Mouse (Mus musculus): ENCODE data around the gene Zdhhc6. TPM values are rescaled to one million over a fixed set of nuclear protein-coding genes. Genes with fewer than 3 reads are reported as not detected.
A peak's percentile ranks its signal among the peaks of the same experiment; 100 is the strongest.

Zdhhc6 gene
- polyA plus RNA-seq, 1 experiment from 2014 or later, result 39.8 TPM

DNA sequence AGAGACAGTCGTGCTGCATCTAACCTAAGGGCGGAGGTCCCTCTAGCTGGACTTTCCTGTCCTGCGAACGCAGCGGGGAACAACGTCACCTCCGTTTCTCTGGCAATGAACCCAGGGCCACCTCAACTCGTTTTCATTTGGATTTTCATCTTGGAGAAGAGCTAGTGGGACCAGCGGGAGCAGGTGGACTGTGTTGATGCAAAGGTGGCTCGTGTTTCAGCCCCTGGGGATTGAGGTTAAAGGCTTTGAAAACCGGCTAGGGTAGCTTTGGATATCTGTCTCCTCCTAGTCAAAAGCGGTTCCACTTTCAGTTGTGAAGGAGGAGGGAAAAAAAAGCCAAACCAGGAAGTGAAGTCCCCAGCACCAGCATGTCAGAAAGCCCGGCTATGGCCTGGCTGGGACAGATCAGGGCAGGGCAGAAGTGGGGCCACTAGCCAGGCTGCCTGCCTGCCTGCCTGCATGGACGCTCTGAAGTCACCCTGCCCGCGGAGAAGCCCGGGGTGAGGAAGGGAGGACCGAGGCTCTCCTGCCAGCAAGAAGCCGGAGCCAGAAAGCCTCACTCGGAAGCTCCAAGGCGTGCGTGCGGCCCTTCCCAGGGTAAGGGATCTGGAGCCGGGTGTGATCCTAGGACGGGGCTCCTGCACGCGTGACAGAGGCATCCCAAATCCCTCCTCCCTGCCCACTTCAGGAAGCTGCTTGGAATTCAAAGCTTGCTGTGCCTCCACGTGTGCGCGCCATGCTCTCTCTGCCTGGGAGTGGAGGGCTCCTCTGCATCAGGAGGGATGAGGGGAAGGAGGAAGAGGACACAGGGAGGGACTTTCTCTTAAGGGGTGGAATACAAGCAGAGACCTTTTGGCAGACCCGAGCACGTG, 62.0 kb downstream of the Zdhhc6 start:
- H3K9ac ChIP-seq (ENCODE audit: low read depth, low read length), result peak overlapping the region; percentile 78
- peak; percentile 30; the same call in 1 of the 2 replicates for ATAC-seq
- no peak; the same call in 1 of the 2 replicates for TF ChIP-seq CTCF (IDR thresholded peaks at IDR 0.05; ENCODE audit: low read depth)
- peak overlapping the region; percentile 95 for H3K27ac ChIP-seq (ENCODE audit: low read depth, low read length)
- H3K27me3 ChIP-seq (replicated peaks; ENCODE audit: control insufficient read depth, insufficient read depth, low read length), result no peaks in the 10 kb centered on the region
- peak overlapping the region; percentile 75 for H3K4me2 ChIP-seq (replicated peaks; ENCODE audit: low read depth)
- WGBS, result under 1% methylated on average over 32 of the region's 32 CpGs
- H3K9me3 ChIP-seq (ENCODE audit: control insufficient read depth), result no peaks in the 10 kb centered on the region
- no peaks in the 10 kb centered on the region; the same call in 1 of the 2 replicates for H3K36me3 ChIP-seq (ENCODE audit: control insufficient read depth, insufficient read depth)
- H3K4me3 ChIP-seq (ENCODE audit: low read depth, low read length), result peak overlapping the region; percentile 74
- H3K4me1 ChIP-seq (replicated peaks; ENCODE audit: control insufficient read depth, insufficient read depth, low read length), result peaks cover 7% of the 10 kb centered on the region

DNA sequence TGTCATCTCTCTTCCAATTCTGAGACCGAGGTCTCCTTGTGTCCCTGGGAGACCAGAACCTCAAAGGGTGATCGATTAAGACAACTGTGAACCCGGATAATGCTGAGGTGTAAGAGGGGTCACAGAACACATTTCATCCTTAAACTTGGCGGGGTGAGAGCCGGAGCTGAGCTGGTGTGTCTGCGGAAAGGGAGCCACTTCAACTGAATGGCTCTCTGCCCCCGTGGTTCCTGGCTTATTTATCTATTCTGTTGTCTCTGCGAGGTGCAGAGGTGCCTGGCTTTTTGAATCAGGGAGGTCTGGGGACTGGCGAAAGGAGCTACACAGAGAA, 62.6 kb downstream of the Zdhhc6 start:
- ATAC-seq, result no peak

DNA sequence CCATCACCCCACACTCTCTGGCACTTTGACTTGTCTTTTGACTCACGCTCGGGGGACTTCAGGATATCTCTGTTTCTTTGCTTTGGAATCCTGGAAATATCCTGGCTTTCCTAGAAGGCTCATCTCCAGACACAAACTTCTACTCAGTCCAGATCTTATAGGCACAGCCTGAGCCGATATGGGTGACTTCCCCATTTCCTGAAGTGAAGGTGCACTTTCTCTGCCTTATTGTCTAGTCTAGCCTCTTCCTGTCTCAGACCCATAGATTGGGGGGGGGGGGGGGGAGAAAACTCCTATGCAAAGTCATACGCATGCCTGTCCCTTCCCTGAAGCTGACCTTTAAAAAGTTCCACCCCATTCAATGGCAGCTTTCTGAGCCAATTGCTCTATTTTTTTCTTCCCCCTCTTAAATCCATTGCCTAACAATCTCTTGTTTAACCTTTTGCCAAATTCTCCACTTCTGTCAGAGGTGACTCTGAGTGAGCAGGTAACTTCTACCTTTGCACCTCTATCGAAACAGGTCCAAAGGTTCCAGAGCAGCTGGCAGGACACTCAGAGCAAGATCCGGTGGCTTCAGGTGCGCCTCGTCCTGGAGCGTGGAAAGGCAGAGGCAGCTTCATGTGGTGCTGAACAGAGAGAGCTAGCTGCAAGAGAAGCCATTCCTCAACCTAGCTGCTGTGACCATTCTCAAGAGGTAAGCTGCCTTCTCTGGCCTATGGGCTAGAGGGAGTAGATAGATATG, 64.3 kb downstream of the Zdhhc6 start, which contains the start of gene Acsl5:
Gene Acsl5, plus strand, starts transcription at position 556 of the 742 bp plus-strand sequence.
- peak within 1 kb of the TSS; percentile 74 for H3K4me3 ChIP-seq (ENCODE audit: low read depth, low read length)
- no peaks in the 10 kb centered on the region for H3K9me3 ChIP-seq (ENCODE audit: control insufficient read depth)
- peak within 1 kb of the TSS; percentile 51 for H3K4me2 ChIP-seq (replicated peaks; ENCODE audit: low read depth)
- ATAC-seq, result no peak
- H3K4me1 ChIP-seq (replicated peaks; ENCODE audit: control insufficient read depth, insufficient read depth, low read length), result peaks cover 7% of the 10 kb centered on the region
- no peaks in the 10 kb centered on the region for H3K36me3 ChIP-seq (ENCODE audit: control insufficient read depth, insufficient read depth)
- 66% methylated on average over 9 of the region's 9 CpGs for WGBS
- peak within 1 kb of the TSS; percentile 95 for H3K27ac ChIP-seq (ENCODE audit: low read depth, low read length)
- H3K27me3 ChIP-seq (replicated peaks; ENCODE audit: control insufficient read depth, insufficient read depth, low read length), result no peaks in the 10 kb centered on the region
- H3K9ac ChIP-seq (ENCODE audit: low read depth, low read length), result peak within 1 kb of the TSS; percentile 78
- TF ChIP-seq CTCF (IDR thresholded peaks at IDR 0.05; ENCODE audit: low read depth), result no peak

More for the DNA sequence above, 62.6 kb downstream of the Zdhhc6 start:
- H3K4me3 ChIP-seq (ENCODE audit: low read depth, low read length), result peak overlapping the region; percentile 74
- no peaks in the 10 kb centered on the region for H3K9me3 ChIP-seq (ENCODE audit: control insufficient read depth)
- WGBS, result under 1% methylated on average over 9 of the region's 9 CpGs
- TF ChIP-seq CTCF (IDR thresholded peaks at IDR 0.05; ENCODE audit: low read depth), result 0 out of 2 replicates have a peak, but pooled peaks have one; percentile 14
- peak overlapping the region; percentile 78 for H3K9ac ChIP-seq (ENCODE audit: low read depth, low read length)
- H3K27me3 ChIP-seq (replicated peaks; ENCODE audit: control insufficient read depth, insufficient read depth, low read length), result no peaks in the 10 kb centered on the region
- H3K4me1 ChIP-seq (replicated peaks; ENCODE audit: control insufficient read depth, insufficient read depth, low read length), result peaks cover 7% of the 10 kb centered on the region
- peak overlapping the region; percentile 95 for H3K27ac ChIP-seq (ENCODE audit: low read depth, low read length)
- no peaks in the 10 kb centered on the region; the same call in 1 of the 2 replicates for H3K36me3 ChIP-seq (ENCODE audit: control insufficient read depth, insufficient read depth)
- peak overlapping the region; percentile 75 for H3K4me2 ChIP-seq (replicated peaks; ENCODE audit: low read depth)

DNA sequence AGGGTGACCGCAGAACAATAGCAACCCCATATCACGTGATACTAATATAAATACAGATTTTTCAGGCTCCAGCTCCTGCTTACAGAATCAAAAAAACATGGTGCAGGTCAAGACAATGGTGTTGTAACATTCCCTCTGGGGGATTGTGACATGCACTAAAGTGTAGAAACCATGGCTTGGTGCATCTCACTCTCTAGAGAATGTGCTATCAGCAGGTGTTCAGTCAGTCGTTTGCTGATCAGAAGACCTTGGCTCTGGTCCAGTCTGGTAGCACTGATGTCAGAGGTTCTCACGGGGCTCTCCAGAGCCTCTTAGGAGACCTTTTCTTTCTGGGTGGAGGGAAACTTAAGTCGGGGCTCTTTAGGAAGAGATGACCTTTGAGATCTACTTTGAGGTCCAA, 65.4 kb downstream of the Zdhhc6 start:
- H3K27me3 ChIP-seq (replicated peaks; ENCODE audit: control insufficient read depth, insufficient read depth, low read length), result no peaks in the 10 kb centered on the region
- H3K4me3 ChIP-seq (ENCODE audit: low read depth, low read length), result no peak overlapping the region
- H3K4me1 ChIP-seq (replicated peaks; ENCODE audit: control insufficient read depth, insufficient read depth, low read length), result peaks cover 7% of the 10 kb centered on the region
- H3K9ac ChIP-seq (ENCODE audit: low read depth, low read length), result no peak overlapping the region
- WGBS, result 61% methylated on average over 5 of the region's 5 CpGs
- no peak for ATAC-seq
- H3K9me3 ChIP-seq (ENCODE audit: control insufficient read depth), result no peaks in the 10 kb centered on the region
- H3K36me3 ChIP-seq (ENCODE audit: control insufficient read depth, insufficient read depth), result no peaks in the 10 kb centered on the region
- H3K27ac ChIP-seq (ENCODE audit: low read depth, low read length), result peak overlapping the region; percentile 95
- TF ChIP-seq CTCF (IDR thresholded peaks at IDR 0.05; ENCODE audit: low read depth), result no peak
- no peak overlapping the region for H3K4me2 ChIP-seq (replicated peaks; ENCODE audit: low read depth)

DNA sequence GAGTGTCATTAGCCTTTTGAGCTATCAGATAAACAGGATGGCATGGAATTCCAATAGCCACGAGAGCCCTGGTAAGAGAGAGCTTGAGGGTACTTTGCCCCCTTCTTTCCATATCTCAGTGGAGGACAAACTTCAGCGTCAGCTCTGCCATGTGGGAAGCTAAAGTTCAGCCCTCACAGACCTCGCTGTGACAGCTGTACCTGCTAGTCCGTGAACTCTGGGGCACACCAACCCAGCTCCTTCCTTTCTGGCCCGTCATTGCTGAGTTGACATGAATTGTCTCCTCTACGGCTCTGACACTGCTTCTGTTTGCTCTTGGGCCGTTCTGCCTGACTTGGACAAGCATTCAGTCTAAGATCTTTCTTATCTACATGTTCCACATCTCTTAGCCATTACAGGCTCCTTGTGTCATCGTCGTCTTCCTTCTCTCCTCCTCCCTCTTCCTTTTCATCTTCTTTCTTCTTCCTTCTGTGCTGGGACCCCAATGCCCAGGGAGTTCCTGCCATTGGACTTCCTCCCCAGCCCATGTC, 67.8 kb downstream of the Zdhhc6 start:
- 0 out of 2 replicates have a peak overlapping the region, but pooled peaks have one; percentile 17 for H3K4me2 ChIP-seq (replicated peaks; ENCODE audit: low read depth)
- peak; percentile 86 for ATAC-seq
- H3K4me3 ChIP-seq (ENCODE audit: low read depth, low read length), result no peak overlapping the region
- H3K27ac ChIP-seq (ENCODE audit: low read depth, low read length), result peak overlapping the region; percentile 95
- H3K36me3 ChIP-seq (ENCODE audit: control insufficient read depth, insufficient read depth), result no peaks in the 10 kb centered on the region
- peaks cover 7% of the 10 kb centered on the region for H3K4me1 ChIP-seq (replicated peaks; ENCODE audit: control insufficient read depth, insufficient read depth, low read length)
- TF ChIP-seq CTCF (IDR thresholded peaks at IDR 0.05; ENCODE audit: low read depth), result no peak
- WGBS, result 28% methylated on average over 9 of the region's 9 CpGs
- H3K9ac ChIP-seq (ENCODE audit: low read depth, low read length), result no peak overlapping the region
- H3K9me3 ChIP-seq (ENCODE audit: control insufficient read depth), result no peaks in the 10 kb centered on the region
- H3K27me3 ChIP-seq (replicated peaks; ENCODE audit: control insufficient read depth, insufficient read depth, low read length), result no peaks in the 10 kb centered on the region

DNA sequence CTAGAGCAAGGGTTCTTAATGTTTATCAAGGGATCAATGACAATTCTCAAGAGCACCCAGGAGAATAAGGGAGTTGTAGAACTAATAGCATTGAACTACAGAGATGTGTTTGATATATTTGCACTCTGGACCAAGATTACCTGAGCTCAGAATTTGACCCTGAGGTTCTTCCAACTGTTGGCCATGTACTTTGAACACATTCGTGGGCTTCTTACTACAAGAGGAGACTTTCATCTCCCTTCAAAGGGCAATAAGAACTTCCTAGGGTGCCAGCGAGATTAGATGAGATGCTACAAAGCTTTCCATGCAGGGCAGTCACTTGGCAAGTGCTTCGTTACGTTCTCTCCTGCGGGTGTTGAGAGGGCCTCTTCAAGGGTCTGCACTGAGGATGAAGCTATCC, 68.3 kb downstream of the Zdhhc6 start:
- Histone ChIP-seq H3K4me3 (ENCODE audit: low read depth, low read length) (no peak overlapping the region), H3K9me3 (ENCODE audit: control insufficient read depth) (no peaks in the 10 kb centered on the region), H3K36me3 (ENCODE audit: control insufficient read depth, insufficient read depth) (no peaks in the 10 kb centered on the region), H3K4me1 (replicated peaks; ENCODE audit: control insufficient read depth, insufficient read depth, low read length) (peaks cover 7% of the 10 kb centered on the region), H3K9ac (ENCODE audit: low read depth, low read length) (no peak overlapping the region), H3K27me3 (replicated peaks; ENCODE audit: control insufficient read depth, insufficient read depth, low read length) (no peaks in the 10 kb centered on the region), H3K27ac (ENCODE audit: low read depth, low read length) (peak overlapping the region; percentile 95), H3K4me2 (replicated peaks; ENCODE audit: low read depth) (0 out of 2 replicates have a peak overlapping the region, but pooled peaks have one; percentile 17)
- peak; percentile 70 for ATAC-seq
- TF ChIP-seq CTCF (IDR thresholded peaks at IDR 0.05; ENCODE audit: low read depth), result no peak
- 51% methylated on average over 5 of the region's 5 CpGs for WGBS
